Mouse (Mus musculus) liver, embryonic 14.5 days (tissue): Measurements from ENCODE around the gene Chac1.

Experiments
- CTCF ChIP-seq: IDR thresholded peaks from 2 replicates; pipeline ENCODE4 v1.5.1; 2016; ENCODE audit warnings: antibody characterized with exemption, low read depth, control low read depth
- EP300 ChIP-seq: IDR thresholded peaks from 2 replicates; pipeline ENCODE4 v1.6.1; 2016; ENCODE audit warnings: antibody characterized with exemption, low read depth

GRCm38 (mm10) chr2:119350555-119351486 is at the start of gene Chac1:
- TF ChIP-seq CTCF (no peak), EP300 (peak; percentile 61)
